Mouse (Mus musculus) limb, embryonic 13.5 days (tissue): ENCODE results near the gene Gm281. TPM values are rescaled to one million over a fixed set of nuclear protein-coding genes. Genes with fewer than 3 reads are reported as not detected.
"Not testable (repeated sequence)": the region's sequence is repeated elsewhere in the genome, so short reads cannot be mapped to it uniquely, and the experiment has no call there.

ENCODE experiments used
- ATAC-seq: fragments of 200-750 bp; cut with Nextera tagmentation; 2 replicates; pipeline ENCODE4 v1.8.0; 2017; ENCODE audit warnings: low read depth, moderate number of reproducible peaks, moderate TSS enrichment; ENCODE audit not compliant: low FRiP score
- H3K27ac ChIP-seq: fragments of 300-500 bp; sonication (generic); 2 replicates; pipeline ENCODE4 v1.5.1; 2015; ENCODE audit warnings: inconsistent platforms, mild to moderate bottlenecking, moderate library complexity
- H3K27me3 ChIP-seq: fragments of 300-500 bp; sonication (generic); 2 replicates; pipeline ENCODE4 v1.6.1; 2015; ENCODE audit warnings: mild to moderate bottlenecking, inconsistent platforms
- H3K36me3 ChIP-seq: fragments of 300-500 bp; sonication (generic); 2 replicates; pipeline ENCODE4 v1.6.1; 2015; ENCODE audit warnings: inconsistent platforms, mild to moderate bottlenecking, moderate library complexity
- H3K4me1 ChIP-seq: fragments of 300-500 bp; sonication (generic); 2 replicates; pipeline ENCODE4 v1.6.1; 2015; ENCODE audit warnings: inconsistent platforms
- H3K4me2 ChIP-seq: fragments of 300-500 bp; sonication (generic); replicated peaks from 2 replicates; pipeline ENCODE4 v1.6.1; 2015; ENCODE audit warnings: inconsistent platforms, mild to moderate bottlenecking, moderate library complexity
- H3K4me3 ChIP-seq: fragments of 300-500 bp; sonication (generic); 2 replicates; pipeline ENCODE4 v1.5.1; 2015; ENCODE audit warnings: moderate library complexity, mild to moderate bottlenecking, inconsistent platforms
- H3K9ac ChIP-seq: fragments of 300-500 bp; sonication (generic); 2 replicates; pipeline ENCODE4 v1.6.1; 2015; ENCODE audit warnings: mild to moderate bottlenecking, inconsistent platforms
- H3K9me3 ChIP-seq: fragments of 300-500 bp; sonication (generic); 2 replicates; pipeline ENCODE4 v1.6.1; 2016; ENCODE audit warnings: inconsistent platforms
- WGBS: fragments of 180-500 bp; shearing (Covaris S2); methylation state at CpG from one replicate; pipeline ENCODE4 v1.1.7; 2015; 5-methylcytosine and 5-hydroxymethylcytosine counted together
- polyA plus RNA-seq: library from polyadenylated mRNA; unstranded; fragments of >200 nt; fragmentation: Nextera tagmentation; extraction: Ambion mirVana; gene quantifications from 2 replicates; pipeline ENCODE4 v1.2.1, GENCODE M21; 2015

The Gm281 gene
- not detected in 2 replicates for polyA plus RNA-seq

DNA sequence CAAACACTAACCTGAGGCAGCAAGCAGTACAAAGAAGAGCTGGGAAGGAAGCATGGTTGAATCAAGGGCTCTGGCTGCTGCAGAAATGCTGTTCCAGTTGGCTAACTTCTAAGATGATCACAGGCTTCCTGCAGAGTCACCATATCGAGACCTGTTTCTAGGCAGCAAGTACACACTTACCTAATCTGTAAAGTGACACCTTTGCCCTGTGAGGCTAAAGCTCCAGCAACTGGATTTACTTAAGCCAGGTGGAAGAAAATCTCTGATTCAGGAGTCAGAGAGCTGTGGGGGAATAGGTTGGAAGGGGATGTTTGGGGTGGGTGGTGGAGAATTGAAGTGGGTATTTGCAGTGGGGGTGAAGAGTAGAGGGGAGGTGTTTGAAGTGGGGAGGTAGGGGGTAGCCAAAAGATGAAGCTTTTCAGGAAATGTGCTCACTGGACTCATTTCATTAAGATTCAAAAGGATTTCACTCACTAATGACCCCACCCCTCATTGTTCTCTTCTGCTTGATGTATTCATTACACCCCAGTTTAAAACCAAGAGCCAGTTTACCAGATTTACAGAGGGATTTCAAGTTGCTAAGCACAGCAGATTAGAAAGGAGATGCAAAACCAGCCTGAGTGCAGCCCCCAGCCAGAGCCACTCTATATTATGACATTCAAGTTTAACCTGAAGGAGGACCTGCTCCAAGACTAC is at the start of gene Gm281:
Gene Gm281 (minus strand): TSS at position 92 of the 696 bp plus-strand sequence.
- no peaks in the 10 kb centered on the region for H3K27me3 ChIP-seq
- no peak within 1 kb of the TSS for H3K27ac ChIP-seq
- WGBS = 26% methylated on average over 1 of the region's 1 CpGs
- H3K4me2 ChIP-seq = no peak within 1 kb of the TSS
- no peak for ATAC-seq
- peaks cover 12% of the 10 kb centered on the region for H3K4me1 ChIP-seq
- H3K9ac ChIP-seq = no peak within 1 kb of the TSS
- no peak within 1 kb of the TSS for H3K4me3 ChIP-seq
- H3K9me3 ChIP-seq = no peaks in the 10 kb centered on the region
- H3K36me3 ChIP-seq = no peaks in the 10 kb centered on the region

- ATAC-seq = no peak
Measured at GRCm38 (mm10) chr14:13963527-13963926, 49.2 kb upstream of the Gm281 start.

DNA sequence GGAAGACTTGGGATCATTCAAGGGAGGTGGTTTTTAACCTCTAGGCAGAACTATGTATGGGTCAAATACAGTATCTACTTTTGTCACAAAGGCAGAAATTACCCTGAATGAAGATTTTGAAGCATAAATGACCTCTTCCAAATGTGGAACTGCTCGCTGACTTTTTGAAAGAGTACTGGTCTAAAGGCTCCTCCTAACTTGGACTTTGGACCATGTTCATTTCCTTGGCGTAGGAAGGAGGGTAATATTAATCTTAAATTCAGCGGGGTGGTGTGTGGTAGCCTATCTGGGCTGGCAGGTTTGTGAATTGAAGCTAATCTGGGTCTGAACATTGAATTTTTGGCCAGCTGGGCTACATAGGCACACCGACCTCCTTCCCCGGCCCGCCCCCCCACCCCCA is 48.2 kb upstream of the Gm281 start:
- no peak for ATAC-seq
- no peaks in the 10 kb centered on the region for H3K9me3 ChIP-seq
- H3K4me2 ChIP-seq = no peak overlapping the region
- whole genome bisulfite sequencing = 92% methylated on average over 6 of the region's 6 CpGs
- no peaks in the 10 kb centered on the region for H3K27me3 ChIP-seq
- peaks cover 20% of the 10 kb centered on the region for H3K4me1 ChIP-seq
- no peak overlapping the region for H3K4me3 ChIP-seq
- H3K9ac ChIP-seq = no peak overlapping the region
- no peaks in the 10 kb centered on the region for H3K36me3 ChIP-seq
- no peak overlapping the region for H3K27ac ChIP-seq

More at GRCm38 (mm10) chr14:13963527-13963926, 49.2 kb upstream of the Gm281 start:
- no peaks in the 10 kb centered on the region for H3K27me3 ChIP-seq
- H3K4me2 ChIP-seq = no peak overlapping the region
- H3K9ac ChIP-seq = no peak overlapping the region
- H3K36me3 ChIP-seq = no peaks in the 10 kb centered on the region
- H3K4me3 ChIP-seq = no peak overlapping the region
- H3K9me3 ChIP-seq = no peaks in the 10 kb centered on the region
- no peak overlapping the region for H3K27ac ChIP-seq
- 65% methylated on average over 1 of the region's 1 CpGs for WGBS
- H3K4me1 ChIP-seq = peaks cover 16% of the 10 kb centered on the region

DNA sequence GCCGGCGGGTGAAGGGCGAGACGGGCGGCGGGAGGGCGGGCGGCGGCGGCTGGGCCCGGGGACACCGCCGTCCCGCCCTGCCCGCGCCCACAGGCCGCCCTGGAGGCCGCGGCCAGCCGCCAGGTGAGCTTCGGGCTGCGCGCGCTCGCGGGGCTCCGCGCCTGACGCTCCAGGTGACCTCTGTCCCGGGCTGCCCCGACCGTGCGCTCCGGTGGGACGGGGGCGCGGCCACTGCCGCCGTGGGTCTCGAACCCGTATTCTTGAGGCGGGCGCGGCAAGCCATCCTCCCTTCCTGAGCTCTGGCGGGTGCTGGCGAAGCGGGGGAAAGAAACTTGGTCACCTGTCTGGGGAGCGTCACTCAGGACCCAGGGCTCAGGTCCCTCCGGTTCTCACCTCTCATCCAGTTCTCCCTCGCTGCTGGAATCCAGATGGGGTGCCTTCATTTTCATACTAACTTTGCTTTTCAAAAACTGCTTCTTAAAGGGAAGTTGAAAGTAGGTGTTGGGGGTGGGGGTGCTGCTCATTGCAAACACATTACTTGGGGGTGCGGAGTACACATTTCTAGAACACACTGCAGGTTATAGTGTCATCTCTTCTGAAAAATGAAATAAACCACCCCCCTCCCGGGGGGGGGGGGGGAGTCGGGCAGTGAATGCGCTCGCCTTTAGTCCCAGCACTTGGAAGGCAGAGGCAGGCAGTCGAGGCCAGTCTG is 47.3 kb upstream of the Gm281 start, which contains the start of the genes Atxn7 and Thoc7:
Gene Atxn7 (plus strand): TSS at position 40 of the 712 bp plus-strand sequence.
Gene Thoc7 (minus strand): TSS at position 452 of the 712 bp plus-strand sequence.
- Histone ChIP-seq H3K4me3 (peak within 1 kb of the TSS; percentile 90), H3K9me3 (no peaks in the 10 kb centered on the region), H3K36me3 (no peaks in the 10 kb centered on the region; the same call in 1 of the 2 replicates), H3K27me3 (no peaks in the 10 kb centered on the region), H3K27ac (peak within 1 kb of the TSS; percentile 91), H3K9ac (peak within 1 kb of the TSS; percentile 99), H3K4me1 (peaks cover 20% of the 10 kb centered on the region), H3K4me2 (peak within 1 kb of the TSS; percentile 72)
- peak; percentile 45 for ATAC-seq
- 3% methylated on average over 47 of the region's 56 CpGs for WGBS

GRCm38 (mm10) chr14:13960482-13961325 is 46.4 kb upstream of the Gm281 start:
- peak overlapping the region; percentile 72 for H3K4me2 ChIP-seq
- H3K9ac ChIP-seq = peak overlapping the region; percentile 99
- peak overlapping the region; percentile 91 for H3K27ac ChIP-seq
- H3K9me3 ChIP-seq = no peaks in the 10 kb centered on the region
- H3K27me3 ChIP-seq = no peaks in the 10 kb centered on the region
- WGBS = 1% methylated on average over 37 of the region's 75 CpGs
- peaks cover 20% of the 10 kb centered on the region for H3K4me1 ChIP-seq
- H3K4me3 ChIP-seq = peak overlapping the region; percentile 90
- peak; percentile 82 for ATAC-seq
- H3K36me3 ChIP-seq = peaks cover 5% of the 10 kb centered on the region

DNA sequence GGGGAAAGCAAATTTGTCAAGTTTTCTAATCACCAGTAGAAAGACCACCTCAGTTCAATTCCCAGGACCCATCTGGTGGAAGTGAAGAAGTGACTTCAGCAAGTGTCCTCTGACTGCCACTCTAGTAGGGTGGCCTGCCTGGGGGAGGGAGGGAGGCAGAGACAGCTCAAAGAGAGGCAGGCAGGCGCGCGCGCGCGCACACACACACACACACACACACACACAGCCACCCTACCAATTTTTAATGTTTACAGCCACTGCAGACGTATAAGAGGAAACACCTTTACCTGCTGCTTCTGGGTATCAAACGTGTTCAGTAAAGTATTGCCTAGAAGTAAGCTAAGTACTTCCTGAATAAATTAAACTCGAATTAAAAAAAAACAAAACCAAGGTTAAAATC is 45.8 kb upstream of the Gm281 start:
- peak overlapping the region; percentile 90 for H3K4me3 ChIP-seq
- H3K4me2 ChIP-seq = peak overlapping the region; percentile 72
- H3K4me1 ChIP-seq = peaks cover 20% of the 10 kb centered on the region
- peaks cover 11% of the 10 kb centered on the region for H3K36me3 ChIP-seq
- peak overlapping the region; percentile 91; the same call in 1 of the 2 replicates for H3K27ac ChIP-seq
- no peak for ATAC-seq
- peak overlapping the region; percentile 99 for H3K9ac ChIP-seq
- H3K27me3 ChIP-seq = no peaks in the 10 kb centered on the region
- no peaks in the 10 kb centered on the region for H3K9me3 ChIP-seq
- WGBS = 0% methylated on average over 9 of the region's 9 CpGs

- ATAC-seq, H3K27ac ChIP-seq: not testable (repeated sequence)
- 96% methylated on average over 3 of the region's 3 CpGs for WGBS
Measured at GRCm38 (mm10) chr14:13952151-13952550, 37.9 kb upstream of the Gm281 start.

DNA sequence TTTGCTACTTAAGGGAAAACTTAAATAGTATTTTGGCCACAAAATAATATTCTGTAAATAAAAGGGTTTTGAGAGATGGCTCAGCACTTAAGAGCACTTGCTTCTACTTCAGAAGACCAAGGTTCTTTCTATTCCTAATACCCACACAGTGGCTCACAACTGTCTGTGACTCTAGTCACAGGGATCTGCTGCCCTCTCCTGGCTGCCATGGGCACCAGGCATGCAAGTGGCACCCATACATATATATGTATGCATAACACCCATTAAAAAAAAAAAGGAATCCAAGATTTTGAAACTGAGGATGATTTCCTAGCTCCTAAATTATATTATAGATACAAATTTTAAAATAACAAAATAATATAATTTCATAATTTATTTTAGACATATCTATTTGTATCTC is 36.1 kb upstream of the Gm281 start:
- H3K9me3 ChIP-seq = no peaks in the 10 kb centered on the region
- H3K36me3 ChIP-seq = peaks cover 62% of the 10 kb centered on the region
- ATAC-seq = no peak

More at GRCm38 (mm10) chr14:13952151-13952550, 37.9 kb upstream of the Gm281 start:
- H3K27me3 ChIP-seq, H3K4me2 ChIP-seq, H3K9me3 ChIP-seq, H3K4me3 ChIP-seq, H3K9ac ChIP-seq, H3K4me1 ChIP-seq: not testable (repeated sequence)
- H3K36me3 ChIP-seq = peaks cover 65% of the 10 kb centered on the region

GRCm38 (mm10) chr14:13948345-13948744 is 34.1 kb upstream of the Gm281 start:
- ATAC-seq = no peak
- Histone ChIP-seq H3K4me1 (no peaks in the 10 kb centered on the region), H3K36me3 (peaks cover 53% of the 10 kb centered on the region), H3K4me2 (no peak overlapping the region), H3K9ac (no peak overlapping the region), H3K27ac (no peak overlapping the region), H3K27me3 (no peaks in the 10 kb centered on the region), H3K9me3 (0 out of 2 replicates have a peak, but pooled peaks cover 7% of the 10 kb centered on the region), H3K4me3 (no peak overlapping the region)
- 92% methylated on average over 7 of the region's 7 CpGs for WGBS

More for the DNA sequence above, 36.1 kb upstream of the Gm281 start:
- H3K4me3 ChIP-seq = no peak overlapping the region
- H3K4me1 ChIP-seq = no peaks in the 10 kb centered on the region
- no peak overlapping the region for H3K9ac ChIP-seq
- no peak overlapping the region for H3K4me2 ChIP-seq
- no peaks in the 10 kb centered on the region for H3K27me3 ChIP-seq
- no peak overlapping the region for H3K27ac ChIP-seq

- no peak for ATAC-seq
- Histone ChIP-seq H3K9ac (no peak overlapping the region), H3K9me3 (0 out of 2 replicates have a peak, but pooled peaks cover 7% of the 10 kb centered on the region), H3K27me3 (no peaks in the 10 kb centered on the region), H3K36me3 (peaks cover 29% of the 10 kb centered on the region), H3K4me2 (no peak overlapping the region), H3K4me3 (no peak overlapping the region), H3K27ac (no peak overlapping the region), H3K4me1 (no peaks in the 10 kb centered on the region)
- 91% methylated on average over 4 of the region's 4 CpGs for WGBS
Measured at GRCm38 (mm10) chr14:13944686-13945085, 30.4 kb upstream of the Gm281 start.

DNA sequence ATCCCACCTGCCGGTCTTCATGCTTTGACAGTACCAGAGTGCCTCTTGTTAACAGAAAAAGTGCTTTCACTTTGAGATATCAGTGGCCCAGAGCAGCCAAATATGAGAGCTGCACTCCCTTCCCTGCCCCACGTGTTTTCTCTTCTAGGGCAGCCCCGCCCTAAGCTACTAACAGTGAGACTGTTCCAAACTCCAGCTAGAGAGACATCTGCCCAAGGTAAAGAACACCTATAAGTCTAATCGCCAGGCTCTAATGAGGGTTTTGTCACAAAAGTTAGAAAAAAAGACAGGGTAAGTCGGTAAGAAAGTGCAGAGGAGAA is 19.7 kb upstream of the Gm281 start:
- peak overlapping the region; percentile 77 for H3K4me2 ChIP-seq
- peak overlapping the region; percentile 66; the same call in 1 of the 2 replicates for H3K9ac ChIP-seq
- H3K27me3 ChIP-seq = no peaks in the 10 kb centered on the region
- peaks cover 10% of the 10 kb centered on the region for H3K4me1 ChIP-seq
- 43% methylated on average over 5 of the region's 5 CpGs for WGBS
- H3K27ac ChIP-seq = no peak overlapping the region
- H3K4me3 ChIP-seq = peak overlapping the region; percentile 43; the same call in 1 of the 2 replicates
- H3K36me3 ChIP-seq = no peaks in the 10 kb centered on the region
- ATAC-seq = no peak
- peaks cover 6% of the 10 kb centered on the region; the same call in 1 of the 2 replicates for H3K9me3 ChIP-seq
